Mouse (Mus musculus) gastrocnemius, postnatal 36 days (tissue): Measurements from ENCODE around the gene Arhgap4. TPM values are rescaled to one million over a fixed set of nuclear protein-coding genes. Genes with fewer than 3 reads are reported as not detected.

Experiments
- DNase-seq, 2 experiments: peaks; one replicate each; pipeline ENCODE4 v3.0.0; 2022
- intact Hi-C: fragments of 180-260 bp; cut with DNase I; formaldehyde crosslinking; loops from one replicate; pipeline ENCODE4 v1.15.1; 2025
- total RNA-seq, 2 experiments: library from RNA; stranded (reverse); gene quantifications; 2 replicates each; pipeline ENCODE4 v1.2.3; 2021

Arhgap4 gene
- total RNA-seq, 2 experiments from 2014 or later, result 0.67 to 1.0 TPM

DNA sequence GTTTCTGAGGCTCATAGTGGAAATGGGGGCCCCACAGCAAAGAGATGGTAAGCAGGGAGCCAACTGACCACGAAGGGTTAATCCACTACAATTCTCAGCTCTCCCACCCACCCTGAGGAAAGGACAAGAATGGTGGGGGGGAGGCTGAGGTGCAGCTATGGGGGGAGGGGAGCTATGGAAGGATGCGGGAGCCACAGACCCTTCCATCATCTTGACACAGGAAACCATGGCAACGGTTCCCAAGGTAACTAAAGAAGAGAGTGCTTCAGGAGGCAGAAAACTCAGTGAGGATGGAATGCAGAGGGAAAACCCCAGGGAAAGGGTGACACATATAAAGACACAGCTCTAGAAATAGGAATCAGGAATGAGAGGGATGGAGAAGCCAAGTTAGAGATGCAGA is 57.0 kb downstream of the Arhgap4 start:
- no peak for DNase-seq
- intact Hi-C loops, result no loop called here

DNA sequence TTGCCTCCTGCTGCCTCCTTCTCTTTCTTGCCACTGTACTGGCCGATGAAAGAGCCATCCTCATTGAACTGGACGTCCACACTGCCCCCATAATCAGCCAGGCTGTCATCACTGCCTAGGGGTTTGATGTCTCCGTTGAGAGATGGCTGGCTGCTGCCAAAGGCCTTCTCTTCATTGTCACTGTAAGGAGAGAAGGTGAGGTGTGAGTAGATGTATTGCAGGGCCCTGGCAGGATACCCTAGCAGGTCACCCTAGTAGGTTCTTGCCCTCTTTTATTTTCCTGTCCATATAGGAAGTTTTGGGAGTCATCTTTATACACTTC is 66.6 kb downstream of the Arhgap4 start:
- DNase-seq, result no peak
- intact Hi-C loops, result no loop called here

- DNase-seq, result no peak
- intact Hi-C loops, result no loop called here
These were observed 67.2 kb downstream of the Arhgap4 start for GRCm38 (mm10) chrX:73854326-73855086.

Other genes starting within 250 kb of the Arhgap4 start
- gene Slc6a8, start 248.7 kb downstream of the Arhgap4 start, total RNA-seq, result 100 to 1,000 TPM; 105 to 106 TPM
- 10 to 100 TPM; 45.9 to 47.7 TPM for gene Bcap31, start 205.7 kb downstream of the Arhgap4 start, total RNA-seq
- gene Abcd1, start 205.3 kb downstream of the Arhgap4 start, total RNA-seq, result 10 to 100 TPM; 23.0 to 25.3 TPM
- under 1 TPM; 0.64 TPM for gene Plxnb3, start 164.8 kb downstream of the Arhgap4 start, total RNA-seq
- 10 to 100 TPM; 43.5 to 47.5 TPM for gene Srpk3, start 147.5 kb downstream of the Arhgap4 start, total RNA-seq
- 100 to 1,000 TPM; 401 to 409 TPM for gene Idh3g, start 135.0 kb downstream of the Arhgap4 start, total RNA-seq
- 10 to 100 TPM; 69.3 to 83.2 TPM for gene Ssr4, start 134.8 kb downstream of the Arhgap4 start, total RNA-seq
- gene Pdzd4, start 96.9 kb downstream of the Arhgap4 start, total RNA-seq, result under 1 TPM; 0.56 to 0.96 TPM
- gene Avpr2, start 29.8 kb downstream of the Arhgap4 start, total RNA-seq, result not detected
- 1 to 10 TPM; 1.8 to 2.3 TPM for gene L1cam, start 25.8 kb downstream of the Arhgap4 start, total RNA-seq
- gene Naa10, start 74 bp upstream of the Arhgap4 start, total RNA-seq, result 10 to 100 TPM; 52.9 to 57.1 TPM
- gene Renbp, start 9.0 kb upstream of the Arhgap4 start, total RNA-seq, result 1 to 10 TPM; 1.8 to 2.5 TPM
- 10 to 100 TPM; 30.2 to 32.1 TPM for gene Hcfc1, start 44.5 kb upstream of the Arhgap4 start, total RNA-seq
- gene Irak1, start 102.0 kb upstream of the Arhgap4 start, total RNA-seq, result 10 to 100 TPM; 40.0 to 41.4 TPM
- not detected for gene Opn1mw, start 205.6 kb upstream of the Arhgap4 start, total RNA-seq
- gene Mecp2, start 213.5 kb upstream of the Arhgap4 start, total RNA-seq, result 10 to 100 TPM; 21.6 to 27.7 TPM
- not detected for gene Tex28, start 246.0 kb upstream of the Arhgap4 start, total RNA-seq